In genomic region chr11:59346166-59346910, GRCm38 (mm10) we compare ENCODE assay signal across 12 mouse cellular contexts. TPM values are rescaled to one million over a fixed set of nuclear protein-coding genes. Genes with fewer than 3 reads are reported as not detected.
DNase-seq lines count a peak whose midpoint lies in the region; ATAC-seq and TF ChIP-seq lines count a peak whose summit lies in the region.
"Had no signal": no experiment of that assay in that cellular context is flagged by ENCODE, and none has a peak within 500 bp of the region (broad histone marks: within the 10 kb centered on the region; RNA-seq: fewer than 3 reads in every experiment).

No protein-coding gene starts in this region.

- peak; percentile 85 for ATAC-seq in Patski
- ATAC-seq in limb, embryonic 15.5 days (ENCODE audit: insufficient number of reproducible peaks, low FRiP score, low TSS enrichment, low read depth): peak; percentile 60; the same call in 1 of the 2 replicates
- ATAC-seq in granulocyte monocyte progenitor cell, adult 5-6 weeks (replicated peaks; ENCODE audit: poor library complexity, severe bottlenecking): no peak

- CTCF ChIA-PET in Patski (lab: Charles Lee): interaction anchor here (1.4 kb wide), 1 partner anchor 49 kb away, joined by 3 read pairs; no protein-coding TSS in a partner anchor

- peak overlapping the region; percentile 62 for H3K27ac ChIP-seq in limb, embryonic 15.5 days
- H3K27ac ChIP-seq in forebrain, embryonic 10.5 days: no peak overlapping the region

- no peak overlapping the region for H3K4me2 ChIP-seq in limb, embryonic 15.5 days

- POLR2A ChIA-PET in Patski (lab: Charles Lee): no interaction called here

- no peaks in the 10 kb centered on the region for H3K27me3 ChIP-seq in Patski
- no peaks in the 10 kb centered on the region for H3K27me3 ChIP-seq in limb, embryonic 15.5 days
- no peaks in the 10 kb centered on the region for H3K27me3 ChIP-seq in forebrain, embryonic 10.5 days (ENCODE audit: poor library complexity, severe bottlenecking)

- no peak overlapping the region for H3K4me3 ChIP-seq in limb, embryonic 15.5 days
- no peak overlapping the region for H3K4me3 ChIP-seq in forebrain, embryonic 10.5 days

- no peaks in the 10 kb centered on the region for H3K9me3 ChIP-seq in limb, embryonic 15.5 days
- H3K9me3 ChIP-seq in forebrain, embryonic 10.5 days: no peaks in the 10 kb centered on the region

- TF ChIP-seq CTCF in Patski (IDR thresholded peaks at IDR 0.05): no peak

- DNase-seq in 3134 (ENCODE audit: extremely low read depth, insufficient read length, low spot score): peak; percentile 92
- peak; percentile 85 for DNase-seq in Patski (ENCODE audit: low read depth, low spot score)
- DNase-seq in heart, adult 18-20 months: peak; percentile 76 to 81
- DNase-seq in forebrain, embryonic 10.5 days (ENCODE audit: extremely low spot score, low spot score): no peak
- DNase-seq in cerebellum, adult 11 months: no peak
- no peak for DNase-seq in cerebellum, postnatal 4 days (ENCODE audit: low spot score in 2 of 2)
- DNase-seq: cerebellum, postnatal 14 days; left cerebral cortex, postnatal 4 days; spleen, adult 18-20 months had no signal

- H3K4me1 ChIP-seq in limb, embryonic 15.5 days: peaks cover 26% of the 10 kb centered on the region
- peaks cover 19% of the 10 kb centered on the region for H3K4me1 ChIP-seq in forebrain, embryonic 10.5 days

- in situ Hi-C loops in Patski (cut with MboI; ENCODE audit: low pct_unique_long_range_greater_than_20kb): no loop called here

- 58% methylated on average over 11 of the region's 11 CpGs for WGBS in limb, embryonic 15.5 days
- 89% methylated on average over 11 of the region's 11 CpGs for WGBS in forebrain, embryonic 10.5 days

- no peaks in the 10 kb centered on the region for H3K36me3 ChIP-seq in limb, embryonic 15.5 days
- no peaks in the 10 kb centered on the region for H3K36me3 ChIP-seq in forebrain, embryonic 10.5 days (replicated peaks)

- H3K9ac ChIP-seq in limb, embryonic 15.5 days: no peak overlapping the region

RNA-seq across cellular contexts. Expression of gene Prss38, which starts 29.1 kb away (rescaled TPM):
- polyA plus RNA-seq in Patski (2021): not detected
- total RNA-seq in heart, adult 18-20 months (2021): not detected
- 0.12 TPM in 1 of 2 replicates, not detected in the other for polyA plus RNA-seq in limb, embryonic 15.5 days (2015; fragmentation: Nextera tagmentation; extraction: Ambion mirVana)
- not detected in 2 replicates for total RNA-seq in granulocyte monocyte progenitor cell, adult 5-6 weeks (2014; fragmentation: Nextera tagmentation)
- not detected in 2 replicates for total RNA-seq in granulocyte monocyte progenitor cell, adult 5-6 weeks (2017)
- not detected in 2 replicates for polyA plus RNA-seq in forebrain, embryonic 10.5 days (2016; fragmentation: Nextera tagmentation; extraction: Ambion mirVana)
- total RNA-seq: left cerebral cortex, postnatal 4 days had no signal
- polyA plus RNA-seq: gonadal fat pad, adult 2 months had no signal

RNA-seq across cellular contexts. Expression of gene Wnt9a, which starts 39.6 kb away (rescaled TPM):
- polyA plus RNA-seq in Patski (2021): 7.5 TPM
- 1 to 10 TPM; 3.8 to 4.2 TPM for total RNA-seq in heart, adult 18-20 months (2021)
- polyA plus RNA-seq in limb, embryonic 15.5 days (2015; fragmentation: Nextera tagmentation; extraction: Ambion mirVana): 12.1 and 14.0 TPM in 2 replicates
- total RNA-seq in granulocyte monocyte progenitor cell, adult 5-6 weeks (2014; fragmentation: Nextera tagmentation): not detected in 2 replicates
- total RNA-seq in granulocyte monocyte progenitor cell, adult 5-6 weeks (2017): not detected in 2 replicates
- polyA plus RNA-seq in forebrain, embryonic 10.5 days (2016; fragmentation: Nextera tagmentation; extraction: Ambion mirVana): 9.9 and 10.9 TPM in 2 replicates

RNA-seq across cellular contexts. Expression of gene Wnt3a, which starts 55.8 kb away (rescaled TPM):
- not detected for polyA plus RNA-seq in Patski (2021)
- not detected for total RNA-seq in heart, adult 18-20 months (2021)
- 3.8 and 3.9 TPM in 2 replicates for polyA plus RNA-seq in limb, embryonic 15.5 days (2015; fragmentation: Nextera tagmentation; extraction: Ambion mirVana)
- not detected in 2 replicates for total RNA-seq in granulocyte monocyte progenitor cell, adult 5-6 weeks (2014; fragmentation: Nextera tagmentation)
- total RNA-seq in granulocyte monocyte progenitor cell, adult 5-6 weeks (2017): not detected in 2 replicates
- polyA plus RNA-seq in forebrain, embryonic 10.5 days (2016; fragmentation: Nextera tagmentation; extraction: Ambion mirVana): 8.4 and 11.8 TPM in 2 replicates
- total RNA-seq: left cerebral cortex, postnatal 4 days had no signal

Comparison
In these comparisons a context has a peak if more than half of its experiments do, and no peak if none do; other contexts are left out.
1. DNase-seq: peak in 3134 (single experiment), Patski (single experiment) and heart, adult 18-20 months (2 of 2); none in forebrain, embryonic 10.5 days (single experiment), cerebellum, adult 11 months (single experiment) and cerebellum, postnatal 4 days (0 of 2).